Mouse (Mus musculus): ENCODE results near the gene Hnrnpdl. TPM values are rescaled to one million over a fixed set of nuclear protein-coding genes. Genes with fewer than 3 reads are reported as not detected.

Gene Hnrnpdl
- polyA plus RNA-seq, 1 experiment from 2014 or later: 157 TPM

DNA sequence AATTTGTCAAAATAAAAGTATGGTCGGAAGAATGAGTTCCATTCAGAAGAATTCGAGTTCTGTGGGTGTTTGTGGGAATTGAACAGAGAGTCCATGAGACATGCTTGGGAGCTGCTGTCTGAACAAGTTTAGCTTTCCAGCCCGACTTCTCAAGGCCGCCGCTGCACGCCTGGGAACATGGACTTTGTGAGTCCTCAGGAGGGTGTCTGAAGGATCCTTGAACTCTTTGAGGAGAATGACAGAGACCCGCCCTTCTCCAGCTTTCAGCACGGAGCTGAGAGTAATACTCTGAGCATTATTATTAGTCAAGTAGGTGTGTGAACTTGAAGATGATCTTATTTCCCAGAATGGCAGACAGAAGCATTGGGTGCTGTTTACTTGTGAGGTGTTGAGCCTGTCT is 3.0 kb upstream of the Hnrnpdl start:
- no peaks in the 10 kb centered on the region for H3K9me3 ChIP-seq (ENCODE audit: control insufficient read depth, low read length)
- H3K4me2 ChIP-seq: no peak overlapping the region
- H3K27ac ChIP-seq (ENCODE audit: low read depth, low read length): no peak overlapping the region
- WGBS: 90% methylated on average over 8 of the region's 8 CpGs
- peaks cover 26% of the 10 kb centered on the region for H3K4me1 ChIP-seq (replicated peaks; ENCODE audit: control insufficient read depth, insufficient read depth, low read length)
- no peaks in the 10 kb centered on the region for H3K27me3 ChIP-seq (replicated peaks; ENCODE audit: control insufficient read depth, insufficient read depth, low read length)
- DNase-seq (ENCODE audit: low spot score): no peak
- no peak for ATAC-seq (replicated peaks; ENCODE audit: low FRiP score)
- no peak overlapping the region for H3K4me3 ChIP-seq (ENCODE audit: low read depth, low read length)
- peaks cover 2% of the 10 kb centered on the region; the same call in 1 of the 2 replicates for H3K36me3 ChIP-seq (ENCODE audit: control insufficient read depth, insufficient read depth, low read length)
- no peak overlapping the region for H3K9ac ChIP-seq (ENCODE audit: low read depth, low read length)

DNA sequence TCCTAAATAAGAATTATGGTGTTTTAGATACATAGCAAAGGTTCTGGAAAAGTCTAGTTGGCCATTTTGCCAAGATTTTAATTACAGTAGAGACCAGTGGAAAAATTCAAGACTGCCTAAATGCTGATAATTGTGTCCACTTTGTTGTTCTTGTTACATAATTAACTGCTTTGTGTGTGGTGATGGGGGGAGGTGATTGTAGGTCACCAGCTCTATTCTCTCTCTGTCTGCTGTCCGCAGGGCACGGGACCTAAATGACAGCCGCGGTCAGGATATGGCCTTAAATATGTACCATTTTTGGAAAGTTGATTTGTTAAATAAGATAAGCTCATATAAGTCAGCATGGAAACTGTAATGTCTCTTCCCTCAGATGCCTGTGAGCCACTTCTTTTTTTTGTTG is 1.8 kb upstream of the Hnrnpdl start:
- peaks cover 11% of the 10 kb centered on the region; the same call in 1 of the 2 replicates for H3K36me3 ChIP-seq (ENCODE audit: control insufficient read depth, insufficient read depth, low read length)
- H3K9ac ChIP-seq (ENCODE audit: low read depth, low read length): no peak overlapping the region
- H3K27ac ChIP-seq (ENCODE audit: low read depth, low read length): no peak overlapping the region
- no peaks in the 10 kb centered on the region for H3K27me3 ChIP-seq (replicated peaks; ENCODE audit: control insufficient read depth, insufficient read depth, low read length)
- DNase-seq (ENCODE audit: low spot score): no peak
- WGBS: 64% methylated on average over 4 of the region's 4 CpGs
- peaks cover 31% of the 10 kb centered on the region for H3K4me1 ChIP-seq (replicated peaks; ENCODE audit: control insufficient read depth, insufficient read depth, low read length)
- ATAC-seq (replicated peaks; ENCODE audit: low FRiP score): no peak
- peak overlapping the region; percentile 31 for H3K4me3 ChIP-seq (ENCODE audit: low read depth, low read length)
- no peaks in the 10 kb centered on the region for H3K9me3 ChIP-seq (ENCODE audit: control insufficient read depth, low read length)
- peak overlapping the region; percentile 79 for H3K4me2 ChIP-seq

- peaks cover 16% of the 10 kb centered on the region; the same call in 1 of the 2 replicates for H3K36me3 ChIP-seq (ENCODE audit: control insufficient read depth, insufficient read depth, low read length)
- ATAC-seq (replicated peaks; ENCODE audit: low FRiP score): no peak
- DNase-seq (ENCODE audit: low spot score): no peak
- no peaks in the 10 kb centered on the region for H3K9me3 ChIP-seq (ENCODE audit: control insufficient read depth, low read length)
- peak overlapping the region; percentile 79 for H3K4me2 ChIP-seq
- WGBS: 1% methylated on average over 19 of the region's 19 CpGs
- H3K4me1 ChIP-seq (replicated peaks; ENCODE audit: control insufficient read depth, insufficient read depth, low read length): peaks cover 31% of the 10 kb centered on the region
- no peaks in the 10 kb centered on the region for H3K27me3 ChIP-seq (replicated peaks; ENCODE audit: control insufficient read depth, insufficient read depth, low read length)
- peak overlapping the region; percentile 93 for H3K4me3 ChIP-seq (ENCODE audit: low read depth, low read length)
- H3K9ac ChIP-seq (ENCODE audit: low read depth, low read length): peak overlapping the region; percentile 100
- H3K27ac ChIP-seq (ENCODE audit: low read depth, low read length): peak overlapping the region; percentile 98
Observed at GRCm38 (mm10) chr5:100040281-100040784, 869 bp upstream of the Hnrnpdl start.

DNA sequence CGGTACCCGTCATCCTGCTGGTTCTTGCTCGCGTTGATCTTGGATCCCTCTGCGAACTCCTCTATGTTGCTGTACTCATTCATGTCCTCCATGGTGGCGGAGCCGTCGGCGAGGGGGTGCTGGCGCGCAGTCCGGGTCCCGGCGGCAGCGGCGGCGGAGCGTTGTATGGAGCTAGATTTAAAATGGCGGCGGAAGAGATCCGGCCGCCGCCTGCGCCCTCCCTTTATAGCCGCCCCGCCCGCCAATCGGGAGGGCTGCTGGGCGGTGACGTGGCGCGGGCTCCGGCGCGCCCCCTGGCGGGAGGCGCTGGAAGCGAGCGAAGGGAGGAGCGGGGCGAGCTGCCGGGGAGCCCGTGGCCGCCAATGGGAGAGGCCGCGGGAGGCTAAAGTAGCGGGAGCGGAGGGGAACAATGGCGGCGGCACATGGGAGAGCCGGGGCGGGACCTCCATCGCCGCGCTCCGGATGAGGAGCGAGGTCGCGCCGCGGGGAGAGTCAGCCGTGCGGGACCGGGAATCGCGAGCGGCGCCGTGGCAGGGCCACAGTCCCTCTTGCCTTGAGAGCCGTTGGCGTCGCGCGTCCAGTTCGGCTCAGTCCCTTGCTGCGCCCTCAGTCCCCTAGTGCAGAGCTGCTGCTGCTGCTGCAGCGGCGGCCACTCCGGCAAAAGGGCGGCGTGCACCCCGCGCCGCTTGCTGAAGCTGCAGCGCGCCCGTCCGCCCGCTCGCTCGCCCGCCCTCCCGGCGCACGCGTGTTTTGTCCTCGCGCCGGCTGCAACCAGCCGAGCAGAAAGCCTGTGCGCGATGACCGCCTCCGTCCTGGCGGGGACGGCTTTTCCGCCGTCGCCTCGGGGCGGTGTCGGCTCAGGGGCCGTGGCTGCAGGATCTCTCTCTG is 506 bp downstream of the Hnrnpdl start:
- peaks cover 24% of the 10 kb centered on the region for H3K4me1 ChIP-seq (replicated peaks; ENCODE audit: control insufficient read depth, insufficient read depth, low read length)
- H3K4me3 ChIP-seq (ENCODE audit: low read depth, low read length): peak overlapping the region; percentile 93
- under 1% methylated on average over 113 of the region's 113 CpGs for WGBS
- no peaks in the 10 kb centered on the region for H3K27me3 ChIP-seq (replicated peaks; ENCODE audit: control insufficient read depth, insufficient read depth, low read length)
- H3K4me2 ChIP-seq: peak overlapping the region; percentile 83
- H3K36me3 ChIP-seq (ENCODE audit: control insufficient read depth, insufficient read depth, low read length): peaks cover 26% of the 10 kb centered on the region
- H3K9ac ChIP-seq (ENCODE audit: low read depth, low read length): peak overlapping the region; percentile 100
- H3K27ac ChIP-seq (ENCODE audit: low read depth, low read length): peak overlapping the region; percentile 98
- ATAC-seq (replicated peaks; ENCODE audit: low FRiP score): peak; percentile 77
- H3K9me3 ChIP-seq (ENCODE audit: control insufficient read depth, low read length): no peaks in the 10 kb centered on the region
- DNase-seq (ENCODE audit: low spot score): peak; percentile 95

DNA sequence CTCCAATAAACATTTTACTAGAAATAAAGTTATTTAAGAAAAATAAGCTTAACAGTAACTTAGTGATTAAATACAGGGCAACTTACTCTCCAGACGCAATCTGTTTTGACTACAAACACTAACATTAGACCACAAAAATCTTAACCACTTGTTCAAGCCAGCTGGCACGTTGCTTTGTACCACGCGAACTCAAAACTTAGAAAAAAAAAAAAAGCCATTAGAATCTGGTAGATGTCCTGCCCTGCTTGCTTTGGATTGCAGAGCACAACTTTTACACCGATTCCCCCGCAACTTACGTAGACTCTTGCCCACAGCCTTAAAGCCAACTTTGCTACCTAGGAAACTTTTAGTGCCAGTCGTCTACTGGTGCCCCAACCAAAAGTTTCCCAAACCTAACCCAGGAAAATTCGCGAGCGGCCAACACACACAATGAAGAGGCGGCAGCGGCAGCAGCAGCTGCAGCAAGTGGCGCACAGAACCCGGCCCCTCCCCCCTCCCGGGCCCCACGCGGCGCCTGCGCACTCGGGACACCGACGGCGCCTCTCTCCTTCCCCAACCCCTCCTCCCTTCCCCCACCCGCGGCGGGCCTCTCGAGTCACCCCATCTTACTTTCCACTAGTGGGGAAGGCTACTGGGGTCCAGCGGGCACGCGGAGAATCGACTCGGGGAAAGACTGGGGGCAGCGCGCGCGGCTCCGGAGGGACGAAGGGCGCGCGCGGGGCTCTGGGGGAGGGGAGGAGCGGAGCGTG is 1.3 kb downstream of the Hnrnpdl start:
- 1% methylated on average over 45 of the region's 45 CpGs for WGBS
- Histone ChIP-seq H3K27me3 (replicated peaks; ENCODE audit: control insufficient read depth, insufficient read depth, low read length) (no peaks in the 10 kb centered on the region), H3K9me3 (ENCODE audit: control insufficient read depth, low read length) (no peaks in the 10 kb centered on the region), H3K27ac (ENCODE audit: low read depth, low read length) (peak overlapping the region; percentile 89), H3K4me2 (peak overlapping the region; percentile 83), H3K9ac (ENCODE audit: low read depth, low read length) (peak overlapping the region; percentile 100), H3K4me1 (replicated peaks; ENCODE audit: control insufficient read depth, insufficient read depth, low read length) (peaks cover 16% of the 10 kb centered on the region), H3K4me3 (ENCODE audit: low read depth, low read length) (peak overlapping the region; percentile 93), H3K36me3 (ENCODE audit: control insufficient read depth, insufficient read depth, low read length) (peaks cover 31% of the 10 kb centered on the region)
- peak; percentile 32 for ATAC-seq (replicated peaks; ENCODE audit: low FRiP score)
- peak; percentile 86 for DNase-seq (ENCODE audit: low spot score)

- Histone ChIP-seq H3K27me3 (replicated peaks; ENCODE audit: control insufficient read depth, insufficient read depth, low read length) (no peaks in the 10 kb centered on the region), H3K9me3 (ENCODE audit: control insufficient read depth, low read length) (no peaks in the 10 kb centered on the region), H3K4me1 (replicated peaks; ENCODE audit: control insufficient read depth, insufficient read depth, low read length) (peaks cover 12% of the 10 kb centered on the region), H3K27ac (ENCODE audit: low read depth, low read length) (no peak overlapping the region), H3K4me2 (peak overlapping the region; percentile 83), H3K9ac (ENCODE audit: low read depth, low read length) (peak overlapping the region; percentile 43; the same call in 1 of the 2 replicates), H3K4me3 (ENCODE audit: low read depth, low read length) (peak overlapping the region; percentile 93), H3K36me3 (ENCODE audit: control insufficient read depth, insufficient read depth, low read length) (peaks cover 40% of the 10 kb centered on the region)
- DNase-seq (ENCODE audit: low spot score) (no peak), ATAC-seq (replicated peaks; ENCODE audit: low FRiP score) (no peak)
- WGBS: 35% methylated on average over 7 of the region's 7 CpGs
Observed at GRCm38 (mm10) chr5:100036681-100037080, 2.8 kb downstream of the Hnrnpdl start.

DNA sequence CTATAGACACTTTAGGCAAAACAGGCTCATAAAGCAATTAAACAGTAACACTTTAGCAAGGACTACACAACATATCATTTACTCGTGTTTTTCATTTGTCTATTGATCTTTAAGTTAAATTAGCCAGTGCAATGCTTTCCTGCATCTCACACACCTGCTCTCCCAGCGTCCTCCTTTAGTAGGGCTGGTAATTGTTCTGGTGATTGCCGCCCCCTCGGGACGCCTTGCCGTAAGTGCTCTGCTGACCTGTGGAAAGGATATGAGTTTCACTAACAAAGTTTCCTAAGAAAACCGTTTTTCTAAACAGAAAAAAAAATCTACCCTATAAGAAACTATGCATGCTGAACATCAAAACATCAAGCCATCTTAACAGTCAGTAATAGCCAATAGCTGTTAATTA is 3.5 kb downstream of the Hnrnpdl start:
- 77% methylated on average over 7 of the region's 7 CpGs for WGBS
- Histone ChIP-seq H3K9me3 (ENCODE audit: control insufficient read depth, low read length) (no peaks in the 10 kb centered on the region), H3K4me1 (replicated peaks; ENCODE audit: control insufficient read depth, insufficient read depth, low read length) (peaks cover 7% of the 10 kb centered on the region), H3K4me2 (peak overlapping the region; percentile 83), H3K4me3 (ENCODE audit: low read depth, low read length) (no peak overlapping the region), H3K27ac (ENCODE audit: low read depth, low read length) (no peak overlapping the region), H3K36me3 (ENCODE audit: control insufficient read depth, insufficient read depth, low read length) (peaks cover 40% of the 10 kb centered on the region), H3K9ac (ENCODE audit: low read depth, low read length) (no peak overlapping the region), H3K27me3 (replicated peaks; ENCODE audit: control insufficient read depth, insufficient read depth, low read length) (no peaks in the 10 kb centered on the region)
- DNase-seq (ENCODE audit: low spot score) (no peak), ATAC-seq (replicated peaks; ENCODE audit: low FRiP score) (no peak)

- H3K4me1 ChIP-seq (replicated peaks; ENCODE audit: control insufficient read depth, insufficient read depth, low read length): peaks cover 5% of the 10 kb centered on the region
- H3K36me3 ChIP-seq (ENCODE audit: control insufficient read depth, insufficient read depth, low read length): peaks cover 39% of the 10 kb centered on the region
Observed at GRCm38 (mm10) chr5:100032646-100033045, 6.8 kb downstream of the Hnrnpdl start.

More at GRCm38 (mm10) chr5:100032646-100033045, 6.8 kb downstream of the Hnrnpdl start:
- Histone ChIP-seq H3K27ac (ENCODE audit: low read depth, low read length) (no peak overlapping the region), H3K4me3 (ENCODE audit: low read depth, low read length) (no peak overlapping the region), H3K27me3 (replicated peaks; ENCODE audit: control insufficient read depth, insufficient read depth, low read length) (no peaks in the 10 kb centered on the region), H3K9ac (ENCODE audit: low read depth, low read length) (no peak overlapping the region), H3K4me2 (no peak overlapping the region), H3K9me3 (ENCODE audit: control insufficient read depth, low read length) (no peaks in the 10 kb centered on the region)
- 73% methylated on average over 3 of the region's 3 CpGs for WGBS
- no peak for DNase-seq (ENCODE audit: low spot score)
- peak; percentile 17; the same call in 1 of the 2 replicates for ATAC-seq (replicated peaks; ENCODE audit: low FRiP score)

All from liver, embryonic 11.5 days (tissue).